Mouse (Mus musculus) forebrain, postnatal 0 days (tissue): Measurements from ENCODE around the gene Cux1. TPM values are rescaled to one million over a fixed set of nuclear protein-coding genes. Genes with fewer than 3 reads are reported as not detected.

Experiments
- ATAC-seq: fragments of 200-750 bp; cut with Nextera tagmentation; 2 replicates; pipeline ENCODE4 v1.8.0; 2017; ENCODE audit warnings: mild to moderate bottlenecking, moderate library complexity
- DNase-seq: peaks from one replicate; pipeline ENCODE4 v3.0.0-alpha.2; 2015
- H3K27ac ChIP-seq: fragments of 300-500 bp; sonication (generic); 2 replicates; pipeline ENCODE4 v1.5.1; 2014; ENCODE audit warnings: low read depth, mild to moderate bottlenecking, antibody characterized with exemption, low read length, moderate library complexity, mixed read lengths
- H3K27me3 ChIP-seq: fragments of 300-500 bp; sonication (generic); 2 replicates; pipeline ENCODE4 v1.6.1; 2014; ENCODE audit warnings: mild to moderate bottlenecking, low read length, mixed read lengths; ENCODE audit not compliant: insufficient read depth
- H3K36me3 ChIP-seq: fragments of 300-500 bp; sonication (generic); 2 replicates; pipeline ENCODE4 v1.6.1; 2014; ENCODE audit warnings: mild to moderate bottlenecking, moderate library complexity; ENCODE audit not compliant: insufficient read depth
- H3K4me1 ChIP-seq: fragments of 300-500 bp; sonication (generic); 2 replicates; pipeline ENCODE4 v1.6.1; 2014; ENCODE audit warnings: antibody characterized with exemption; ENCODE audit not compliant: insufficient read depth
- H3K4me2 ChIP-seq: fragments of 300-500 bp; sonication (generic); 2 replicates; pipeline ENCODE4 v1.6.1; 2014; ENCODE audit warnings: low read depth, mild to moderate bottlenecking, moderate library complexity
- H3K4me3 ChIP-seq: fragments of 300-500 bp; sonication (generic); 2 replicates; pipeline ENCODE4 v1.5.1; 2014; ENCODE audit warnings: low read depth, low read length, mixed read lengths
- H3K9ac ChIP-seq: fragments of 300-500 bp; sonication (generic); 2 replicates; pipeline ENCODE4 v1.6.1; 2014; ENCODE audit warnings: mild to moderate bottlenecking
- H3K9me3 ChIP-seq: fragments of 300-500 bp; sonication (generic); 2 replicates; pipeline ENCODE4 v1.6.1; 2016; ENCODE audit warnings: low read length
- CTCF ChIP-seq: sonication (generic); IDR thresholded peaks from 2 replicates; pipeline ENCODE4 v1.5.1; 2016; ENCODE audit warnings: antibody characterized with exemption, control low read depth, low read depth
- WGBS: fragments of 180-500 bp; shearing (Covaris S2); extraction: QIAGEN DNeasy Blood & Tissue Kit; methylation state at CpG from one replicate; pipeline ENCODE4 v1.1.7; 2014; 5-methylcytosine and 5-hydroxymethylcytosine counted together
- polyA plus RNA-seq: library from polyadenylated mRNA; unstranded; fragments of >200 nt; fragmentation: Nextera tagmentation; extraction: Ambion mirVana; gene quantifications from 2 replicates; pipeline ENCODE4 v1.2.1, GENCODE M21; 2015
- total RNA-seq: library from RNA; depleted of rRNA; stranded (reverse); fragments of >200 nt; gene quantifications from 2 replicates; pipeline ENCODE4 v1.2.3, GENCODE M21; 2014

Gene Cux1
- total and polyA plus RNA-seq, 2 experiments from 2014 or later, result 86.0 to 141 TPM

DNA sequence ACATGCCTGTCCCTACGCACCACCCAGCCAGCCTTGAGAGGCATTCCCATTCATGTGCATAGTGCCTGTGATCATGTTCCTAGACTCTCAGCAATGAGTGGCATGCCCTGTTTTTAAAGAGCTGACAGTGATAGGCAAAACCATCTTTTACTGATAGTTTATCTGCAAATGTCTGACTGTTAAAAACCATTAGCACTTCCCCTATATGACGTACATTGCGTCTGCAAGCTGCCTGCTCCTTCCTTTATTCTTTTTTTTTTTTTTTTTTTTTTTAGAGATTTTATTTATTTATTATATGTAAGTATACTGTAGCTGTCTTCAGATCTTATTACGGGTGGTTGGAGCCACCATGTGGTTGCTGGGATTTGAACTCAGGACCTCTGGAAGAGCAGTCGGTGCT lies 205.3 kb downstream of the Cux1 start:
- no peak overlapping the region for H3K9ac ChIP-seq
- DNase-seq (no peak), ATAC-seq (no peak)
- TF ChIP-seq CTCF, result no peak
- no peak overlapping the region for H3K27ac ChIP-seq
- no peak overlapping the region for H3K4me3 ChIP-seq
- H3K4me2 ChIP-seq, result no peak overlapping the region
- 91% methylated on average over 5 of the region's 5 CpGs for WGBS
- peaks cover 8% of the 10 kb centered on the region; the same call in 1 of the 2 replicates for H3K36me3 ChIP-seq
- no peaks in the 10 kb centered on the region for H3K9me3 ChIP-seq
- no peaks in the 10 kb centered on the region for H3K27me3 ChIP-seq
- H3K4me1 ChIP-seq, result no peaks in the 10 kb centered on the region

DNA sequence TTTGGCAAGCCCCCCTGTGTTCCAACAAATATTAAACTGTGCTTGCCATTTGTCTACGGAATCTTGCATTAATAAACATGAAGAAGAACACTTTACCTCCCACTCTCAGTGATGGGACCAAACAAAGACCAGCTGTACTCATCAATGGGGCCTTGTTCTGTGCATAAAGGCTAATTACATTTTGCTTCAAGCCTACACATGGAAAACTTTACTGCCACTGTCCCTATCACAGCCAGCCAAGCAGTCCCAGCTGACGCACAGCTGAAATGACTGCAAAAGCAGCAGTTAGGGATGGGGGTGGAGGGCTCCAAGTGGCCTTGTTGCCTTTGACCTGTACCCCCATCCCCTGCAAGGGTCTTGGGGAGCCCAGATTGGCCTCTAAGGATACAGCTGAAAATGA lies 210.1 kb downstream of the Cux1 start:
- ATAC-seq, result peak; percentile 76
- Histone ChIP-seq H3K4me1 (no peaks in the 10 kb centered on the region), H3K27ac (no peak overlapping the region), H3K9me3 (no peaks in the 10 kb centered on the region), H3K36me3 (peaks cover 12% of the 10 kb centered on the region; the same call in 1 of the 2 replicates), H3K27me3 (no peaks in the 10 kb centered on the region), H3K4me2 (no peak overlapping the region), H3K9ac (no peak overlapping the region), H3K4me3 (no peak overlapping the region)
- peak; percentile 32 for DNase-seq
- TF ChIP-seq CTCF, result no peak
- 18% methylated on average over 2 of the region's 2 CpGs for WGBS

GRCm38 (mm10) chr5:136355583-136356126 lies 211.6 kb downstream of the Cux1 start:
- TF ChIP-seq CTCF, result no peak
- no peaks in the 10 kb centered on the region for H3K9me3 ChIP-seq
- DNase-seq (no peak), ATAC-seq (no peak)
- H3K4me3 ChIP-seq, result no peak overlapping the region
- 91% methylated on average over 3 of the region's 3 CpGs for WGBS
- H3K9ac ChIP-seq, result no peak overlapping the region
- peaks cover 12% of the 10 kb centered on the region; the same call in 1 of the 2 replicates for H3K36me3 ChIP-seq
- no peak overlapping the region for H3K27ac ChIP-seq
- H3K4me2 ChIP-seq, result no peak overlapping the region
- H3K4me1 ChIP-seq, result no peaks in the 10 kb centered on the region
- no peaks in the 10 kb centered on the region for H3K27me3 ChIP-seq

DNA sequence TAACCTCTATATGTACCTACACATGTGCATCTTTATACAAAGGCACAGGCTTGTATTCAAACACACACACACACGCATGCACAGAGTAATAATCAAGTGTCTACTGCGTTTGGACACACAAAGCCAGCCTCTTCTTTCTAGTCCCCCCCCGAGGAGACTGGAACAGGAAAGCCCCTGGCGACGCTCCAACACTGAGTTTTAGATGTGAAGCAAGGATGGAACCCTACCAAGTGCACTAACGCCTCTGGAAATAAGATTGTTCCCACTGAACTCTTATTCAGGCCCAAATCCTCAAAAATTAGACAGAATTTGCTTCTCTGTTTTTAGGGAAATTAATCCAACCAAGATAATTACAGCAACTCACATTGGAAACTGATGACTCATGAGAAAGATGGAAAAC lies 212.6 kb downstream of the Cux1 start:
- no peaks in the 10 kb centered on the region for H3K9me3 ChIP-seq
- no peak overlapping the region for H3K4me2 ChIP-seq
- peaks cover 12% of the 10 kb centered on the region; the same call in 1 of the 2 replicates for H3K36me3 ChIP-seq
- TF ChIP-seq CTCF, result no peak
- no peak overlapping the region for H3K27ac ChIP-seq
- H3K27me3 ChIP-seq, result no peaks in the 10 kb centered on the region
- no peak overlapping the region for H3K4me3 ChIP-seq
- no peak for DNase-seq
- ATAC-seq, result no peak
- WGBS, result 46% methylated on average over 6 of the region's 6 CpGs
- H3K9ac ChIP-seq, result no peak overlapping the region
- no peaks in the 10 kb centered on the region for H3K4me1 ChIP-seq

DNA sequence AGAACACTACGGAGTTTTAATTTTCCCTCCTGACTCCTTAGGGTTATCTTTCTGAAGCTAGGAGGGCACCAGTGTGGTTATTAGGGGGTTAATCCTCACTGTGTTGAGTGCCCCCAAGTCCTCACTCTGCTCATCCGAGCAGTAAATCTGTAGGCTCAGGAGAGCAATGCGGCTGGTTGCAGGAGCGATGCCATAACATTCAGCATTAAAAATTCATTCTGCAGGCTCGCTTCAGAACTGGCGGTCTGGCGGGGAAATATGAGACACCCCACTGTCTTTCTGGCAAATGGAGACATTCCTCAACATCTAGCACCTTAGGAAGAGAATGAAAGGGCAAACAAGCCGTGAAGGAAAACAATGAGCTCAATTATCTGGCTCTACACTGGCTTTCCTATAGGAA lies 214.2 kb downstream of the Cux1 start:
- 19% methylated on average over 8 of the region's 8 CpGs for WGBS
- ATAC-seq (no peak), DNase-seq (no peak)
- Histone ChIP-seq H3K36me3 (0 out of 2 replicates have a peak, but pooled peaks cover 4% of the 10 kb centered on the region), H3K9ac (no peak overlapping the region), H3K9me3 (no peaks in the 10 kb centered on the region), H3K27ac (no peak overlapping the region), H3K4me3 (no peak overlapping the region), H3K4me1 (no peaks in the 10 kb centered on the region), H3K4me2 (no peak overlapping the region), H3K27me3 (no peaks in the 10 kb centered on the region)
- no peak for TF ChIP-seq CTCF

- Histone ChIP-seq H3K9me3 (no peaks in the 10 kb centered on the region), H3K4me3 (no peak overlapping the region), H3K4me2 (no peak overlapping the region), H3K4me1 (no peaks in the 10 kb centered on the region), H3K27ac (no peak overlapping the region), H3K27me3 (no peaks in the 10 kb centered on the region), H3K9ac (no peak overlapping the region), H3K36me3 (peaks cover 12% of the 10 kb centered on the region)
- no peak for ATAC-seq
- TF ChIP-seq CTCF, result no peak
- DNase-seq, result no peak
- 87% methylated on average over 15 of the region's 15 CpGs for WGBS
These were observed 224.0 kb downstream of the Cux1 start for GRCm38 (mm10) chr5:136343156-136343890.

DNA sequence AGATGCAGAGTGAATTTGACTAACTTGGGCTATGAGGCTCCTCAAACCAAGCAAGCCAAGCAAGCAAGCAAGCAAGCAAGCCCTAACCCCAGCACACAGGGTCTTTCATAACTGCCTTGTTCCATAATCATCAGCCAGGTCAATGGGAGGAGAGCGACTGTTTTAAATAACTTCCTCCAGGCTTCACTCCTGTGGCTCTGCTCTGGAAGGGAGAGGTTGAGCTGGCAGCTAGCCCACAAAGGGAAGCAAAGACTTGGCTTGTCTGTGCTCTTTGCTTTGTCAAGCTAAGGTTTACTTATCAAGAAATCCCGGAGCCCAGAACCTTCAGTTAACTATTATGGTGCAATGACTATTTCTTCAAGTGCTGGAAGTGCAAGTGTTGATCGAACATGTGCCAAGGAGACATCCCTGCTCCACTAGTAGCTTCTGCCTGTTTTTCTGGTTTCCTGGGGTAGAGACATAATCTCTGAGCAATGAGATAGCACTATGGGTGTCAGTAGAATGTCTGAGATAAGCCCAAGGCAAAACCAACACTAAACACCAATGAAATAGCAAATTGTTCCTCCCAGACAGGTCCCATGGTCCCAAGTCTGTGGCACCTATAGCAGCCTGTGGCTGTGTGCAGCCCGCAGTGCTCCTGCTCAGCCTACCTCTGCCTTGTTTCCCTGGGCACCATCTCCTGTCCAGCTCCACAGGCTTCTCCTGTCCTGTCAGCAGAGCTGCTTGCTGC lies 230.3 kb downstream of the Cux1 start:
- no peak overlapping the region for H3K4me2 ChIP-seq
- peaks cover 30% of the 10 kb centered on the region for H3K36me3 ChIP-seq
- no peaks in the 10 kb centered on the region for H3K9me3 ChIP-seq
- no peak for DNase-seq
- 81% methylated on average over 4 of the region's 4 CpGs for WGBS
- no peak overlapping the region for H3K4me3 ChIP-seq
- no peak overlapping the region for H3K27ac ChIP-seq
- ATAC-seq, result no peak
- no peak overlapping the region for H3K9ac ChIP-seq
- TF ChIP-seq CTCF, result no peak
- H3K4me1 ChIP-seq, result no peaks in the 10 kb centered on the region
- no peaks in the 10 kb centered on the region for H3K27me3 ChIP-seq
